Mouse (Mus musculus) embryo, embryonic 10.5 days (tissue): ENCODE measurements around the gene Cacng6.

ENCODE experiments used
- DNase-seq: peaks from one replicate; pipeline ENCODE4 v3.0.0-alpha.2; 2015; ENCODE audit warnings: low spot score

The Cacng6 gene

DNA sequence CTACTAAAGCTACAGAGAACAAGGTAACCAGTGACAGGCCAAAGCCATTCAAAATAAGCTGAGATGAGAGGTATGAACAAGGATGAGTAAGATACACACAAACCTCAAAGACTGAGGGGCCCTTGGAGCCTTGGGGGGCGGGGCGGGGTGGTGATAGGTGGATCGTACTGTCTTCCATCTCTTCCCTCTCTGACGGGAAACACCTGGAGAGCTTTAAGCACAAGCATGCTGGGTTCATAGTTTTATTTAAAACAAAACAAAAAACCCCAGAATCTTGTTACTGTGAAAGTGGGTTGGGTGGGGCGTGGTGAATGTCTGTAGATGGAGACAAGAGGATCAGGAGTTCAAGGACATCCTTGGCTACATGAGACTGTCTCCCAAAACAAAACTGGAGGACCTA, 3.5 kb upstream of the Cacng6 start:
- DNase-seq = no peak

DNA sequence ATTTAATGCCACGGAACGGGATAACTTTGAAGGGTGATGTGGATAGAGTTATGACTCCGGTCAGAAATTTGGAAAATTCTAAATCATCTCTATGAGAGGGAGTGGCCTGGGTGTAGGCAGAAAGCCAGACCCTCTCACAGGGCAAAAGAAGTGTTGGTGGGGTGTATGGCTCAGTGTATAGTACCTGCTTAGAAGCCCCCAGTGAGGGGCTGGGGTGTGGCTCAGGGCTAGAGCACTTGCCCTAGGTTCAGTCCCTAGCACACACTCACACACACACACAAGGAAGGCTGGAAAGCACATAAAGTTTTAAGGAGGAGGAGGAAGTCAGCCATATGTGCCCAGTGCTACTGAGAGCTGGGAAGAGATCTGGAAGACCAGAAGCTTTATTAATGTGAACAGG, 2.7 kb upstream of the Cacng6 start:
- no peak for DNase-seq

DNA sequence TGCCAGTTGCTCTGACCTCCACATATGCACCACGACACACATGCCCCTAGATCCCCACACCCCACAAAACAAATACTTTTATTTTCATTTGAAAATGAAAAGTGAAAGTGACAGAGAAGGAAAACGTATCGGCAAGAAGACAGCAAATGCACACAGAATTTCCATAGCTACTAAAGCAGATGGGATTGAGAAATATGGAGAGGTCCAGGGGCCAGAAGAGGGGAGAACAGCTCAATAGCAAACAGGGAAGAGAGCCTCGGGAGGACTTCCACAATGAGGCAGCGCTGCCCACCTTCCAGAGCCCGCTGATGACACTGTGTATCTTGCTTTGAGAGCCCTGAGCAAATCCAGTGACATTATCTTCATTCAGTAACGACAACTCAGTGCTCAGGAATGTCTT, 1.9 kb upstream of the Cacng6 start:
- no peak for DNase-seq

- peak; percentile 24 for DNase-seq
Measured at GRCm38 (mm10) chr7:3423430-3423829, 565 bp upstream of the Cacng6 start.

GRCm38 (mm10) chr7:3425141-3425540, 1.1 kb downstream of the Cacng6 start:
- DNase-seq = no peak

- no peak for DNase-seq
Measured at GRCm38 (mm10) chr7:3430161-3430560, 6.2 kb downstream of the Cacng6 start.

DNA sequence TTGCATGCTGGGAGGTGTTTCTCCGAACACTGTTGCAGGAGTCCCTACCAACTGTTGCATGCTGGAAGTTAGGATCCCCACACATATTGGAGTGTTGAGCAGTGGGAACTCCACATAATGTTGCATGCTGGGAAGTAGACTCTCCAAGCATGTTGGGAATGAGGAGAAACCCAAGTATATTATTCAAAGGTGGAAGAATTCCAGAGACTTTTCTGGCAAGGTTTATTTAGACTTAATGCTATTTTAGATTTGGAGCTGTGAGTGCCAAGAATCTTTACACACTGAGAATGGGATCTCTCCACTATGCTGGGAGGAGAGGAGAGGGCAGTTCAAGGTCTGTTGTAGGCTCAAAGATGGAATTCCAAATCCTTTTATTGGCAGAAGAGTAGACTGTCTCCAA, 8.1 kb downstream of the Cacng6 start:
- no peak for DNase-seq

DNA sequence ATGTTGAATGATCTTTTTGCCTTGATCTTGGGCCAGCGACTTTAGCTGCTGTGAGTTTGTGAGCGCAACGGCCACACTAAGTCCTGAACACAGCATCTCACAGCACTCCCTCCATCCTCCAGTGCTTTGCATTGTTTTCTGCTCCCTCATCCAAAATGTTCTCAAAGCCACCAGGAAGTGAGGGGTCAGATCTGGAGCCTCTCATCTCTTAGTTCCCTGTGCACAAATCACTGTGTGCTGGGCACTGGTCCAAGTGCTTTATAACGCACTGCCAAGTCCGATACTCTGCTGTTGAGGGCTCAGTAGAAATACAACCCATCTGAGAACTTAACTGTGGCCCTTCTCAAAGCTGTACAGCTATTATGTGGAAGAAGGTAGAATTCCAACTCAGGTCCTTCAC, 13.9 kb downstream of the Cacng6 start:
- DNase-seq = no peak

DNA sequence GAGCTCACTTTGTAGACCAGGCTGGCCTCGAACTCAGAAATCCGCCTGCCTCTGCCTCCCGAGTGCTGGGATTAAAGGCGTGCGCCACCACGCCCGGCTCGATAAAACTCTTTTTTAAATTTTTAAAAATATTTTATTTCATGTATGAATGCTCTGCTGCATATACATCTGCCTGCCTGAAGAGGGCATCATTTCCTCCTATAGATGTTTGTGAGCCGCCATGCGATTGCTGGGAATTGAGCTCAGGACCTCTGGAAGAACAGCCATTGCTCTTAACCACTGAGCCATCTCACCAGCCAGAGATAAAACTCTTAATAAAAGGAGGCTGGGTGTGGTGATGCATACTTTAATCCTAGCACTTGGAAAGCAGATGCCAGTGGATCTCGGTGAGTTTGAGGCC, 16.0 kb downstream of the Cacng6 start:
- DNase-seq = no peak

GRCm38 (mm10) chr7:3440526-3440925, 16.5 kb downstream of the Cacng6 start:
- DNase-seq = no peak

DNA sequence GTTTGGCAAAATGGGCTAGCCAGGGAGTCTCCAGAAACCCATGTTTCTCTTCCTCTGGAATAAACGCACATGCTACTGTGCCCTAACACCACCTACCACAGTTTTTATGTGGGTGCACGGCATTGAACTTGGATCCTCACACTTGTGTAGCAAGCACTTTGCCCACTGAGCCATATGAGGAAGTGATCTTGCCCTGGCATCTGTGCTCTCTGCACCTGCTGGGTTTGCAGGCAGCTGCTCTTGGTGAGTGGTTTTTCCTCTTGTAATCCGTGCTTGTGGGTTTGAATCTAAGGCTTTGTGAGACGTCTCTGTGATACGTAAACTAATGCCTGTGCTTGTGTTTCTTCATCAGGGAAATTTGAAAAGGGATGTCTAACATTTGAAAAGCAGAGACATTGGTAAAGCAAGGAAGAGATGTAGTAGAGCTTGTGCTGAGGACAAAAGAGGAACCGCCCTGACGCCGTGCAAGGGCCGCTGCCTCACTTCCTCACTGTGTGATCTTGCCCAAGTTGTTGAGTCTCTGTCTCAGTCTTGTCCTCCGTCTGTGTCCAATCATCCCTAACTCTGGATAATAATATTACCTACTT, 18.6 kb downstream of the Cacng6 start:
- no peak for DNase-seq

DNA sequence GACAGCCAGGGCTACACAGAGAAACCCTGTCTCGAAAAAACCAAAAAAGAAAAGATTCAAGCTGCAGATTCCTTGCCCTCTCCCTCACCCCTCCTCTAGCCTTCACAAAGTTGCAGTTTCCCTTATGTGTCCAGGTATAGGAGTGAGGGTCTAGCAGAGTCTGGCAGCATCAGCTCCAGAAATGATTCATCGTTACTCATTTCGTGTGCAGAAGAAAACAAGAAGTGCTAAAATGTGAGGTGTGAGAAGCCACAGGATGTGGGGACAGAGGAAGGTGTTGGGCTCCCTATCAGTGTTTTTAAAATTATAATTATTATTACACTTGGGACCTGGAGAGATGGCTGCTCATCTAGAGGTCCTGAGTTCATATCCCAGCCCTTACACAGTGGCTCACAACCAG, 20.7 kb downstream of the Cacng6 start:
- DNase-seq = no peak

- DNase-seq = no peak
Measured at GRCm38 (mm10) chr7:3446584-3446983, 22.6 kb downstream of the Cacng6 start.

DNA sequence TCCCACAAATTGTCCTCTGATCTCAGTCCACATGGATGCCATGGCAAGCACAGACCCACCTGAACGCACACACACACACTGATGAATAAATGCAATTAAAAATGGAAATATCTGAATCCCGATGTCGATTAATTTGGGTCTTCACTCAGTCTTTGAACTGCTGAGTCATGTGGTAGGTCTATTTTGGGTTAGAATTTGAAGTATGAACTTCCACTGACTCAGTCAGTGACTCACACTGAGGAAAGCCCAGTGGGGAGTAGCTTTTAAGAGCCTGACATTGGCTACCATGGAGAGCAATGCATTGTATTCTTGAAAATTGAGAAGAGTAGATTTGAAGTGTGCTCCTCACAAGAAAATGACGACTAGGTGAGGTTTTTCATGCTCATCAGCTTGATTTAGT, 23.0 kb downstream of the Cacng6 start:
- DNase-seq = no peak

DNA sequence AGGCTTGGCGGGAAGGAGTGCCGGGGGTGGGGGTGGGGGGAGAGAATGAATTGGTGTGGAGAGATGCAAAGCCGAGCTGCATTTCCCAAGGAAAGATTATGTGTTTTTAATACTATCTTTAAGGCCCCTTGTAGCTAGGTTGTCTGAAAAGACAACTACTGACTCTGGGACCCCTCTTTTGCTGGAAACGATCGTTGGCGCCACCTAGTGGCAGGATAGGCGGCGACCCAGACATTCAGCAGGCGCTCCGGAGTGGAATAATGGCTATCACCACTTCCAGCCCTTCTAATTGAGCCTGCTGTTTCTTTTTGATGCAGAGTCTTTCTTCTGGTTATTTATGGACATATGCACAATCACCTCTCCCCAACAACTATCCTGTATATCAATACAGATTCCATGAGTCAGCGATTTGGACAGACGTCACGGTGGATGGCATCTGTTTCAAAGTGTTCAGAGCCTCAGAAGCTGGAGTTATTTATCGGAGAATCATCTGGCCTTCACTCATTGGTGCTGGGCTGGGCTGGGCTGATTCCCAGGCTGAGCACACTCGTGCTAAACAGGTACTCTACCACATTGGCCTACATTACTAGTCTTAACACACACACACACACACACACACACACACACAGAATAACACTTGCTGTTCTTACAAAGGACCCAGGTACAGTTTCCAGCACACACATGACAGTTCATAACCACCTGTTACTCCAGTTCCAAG, 24.9 kb downstream of the Cacng6 start:
- peak; percentile 83 for DNase-seq

- no peak for DNase-seq
Measured at GRCm38 (mm10) chr7:3450671-3451070, 26.7 kb downstream of the Cacng6 start.

- no peak for DNase-seq
Measured at GRCm38 (mm10) chr7:3451161-3451560, 27.2 kb downstream of the Cacng6 start.

GRCm38 (mm10) chr7:3452821-3453485, 29.0 kb downstream of the Cacng6 start:
- no peak for DNase-seq

DNA sequence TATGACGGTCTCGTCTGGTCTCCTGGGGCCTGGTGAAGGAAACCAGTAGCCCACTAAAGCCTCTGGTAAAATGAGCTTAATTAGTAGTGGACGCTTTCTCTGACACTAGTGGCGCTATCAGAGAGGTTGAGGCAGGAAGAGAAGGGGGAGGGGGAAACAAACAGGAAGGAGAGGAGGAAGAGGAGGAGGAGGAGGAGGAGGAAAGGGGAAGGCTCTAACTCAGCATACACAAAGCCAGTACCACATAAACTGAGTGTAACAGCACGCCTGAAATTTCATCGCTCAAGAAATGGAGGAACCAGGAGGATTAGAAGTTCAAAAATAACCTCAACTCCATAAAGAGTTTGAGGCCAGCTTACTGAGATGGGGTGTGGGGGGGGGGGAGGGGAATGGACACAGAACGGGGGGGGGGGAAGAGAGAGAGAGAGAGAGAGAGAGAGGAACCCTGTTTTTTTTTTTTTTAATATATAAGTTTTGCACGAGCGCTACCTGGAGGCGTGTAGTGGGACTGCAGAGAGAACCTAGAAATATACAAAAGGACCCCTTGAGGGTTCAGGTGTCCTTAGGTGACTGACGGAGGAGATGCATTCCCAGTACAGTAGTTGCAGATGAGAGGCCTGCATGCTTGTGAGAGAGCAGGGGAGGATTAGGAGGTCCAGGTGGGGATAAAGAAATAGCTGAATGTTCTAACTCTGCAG, 29.6 kb downstream of the Cacng6 start:
- peak; percentile 8 for DNase-seq

- no peak for DNase-seq
Measured at GRCm38 (mm10) chr7:3457111-3457840, 33.3 kb downstream of the Cacng6 start.

DNA sequence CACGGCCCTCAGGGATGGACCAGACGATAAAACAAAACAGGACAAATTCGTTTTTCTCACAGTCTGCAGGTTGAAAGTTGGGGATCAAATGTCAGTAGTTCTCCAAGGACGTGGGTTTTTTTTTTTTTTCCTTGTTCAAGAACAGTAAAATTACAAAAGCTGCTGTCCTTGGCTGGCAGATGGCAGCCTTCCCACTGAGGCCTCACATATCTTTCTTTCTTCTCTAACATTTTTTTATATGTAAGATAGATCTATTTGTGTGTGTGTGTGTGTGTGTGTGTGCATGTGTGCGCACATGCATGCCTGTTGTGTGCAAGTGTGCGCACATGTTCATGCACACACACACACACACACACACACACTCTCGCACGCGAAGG, 33.8 kb downstream of the Cacng6 start:
- no peak for DNase-seq

DNA sequence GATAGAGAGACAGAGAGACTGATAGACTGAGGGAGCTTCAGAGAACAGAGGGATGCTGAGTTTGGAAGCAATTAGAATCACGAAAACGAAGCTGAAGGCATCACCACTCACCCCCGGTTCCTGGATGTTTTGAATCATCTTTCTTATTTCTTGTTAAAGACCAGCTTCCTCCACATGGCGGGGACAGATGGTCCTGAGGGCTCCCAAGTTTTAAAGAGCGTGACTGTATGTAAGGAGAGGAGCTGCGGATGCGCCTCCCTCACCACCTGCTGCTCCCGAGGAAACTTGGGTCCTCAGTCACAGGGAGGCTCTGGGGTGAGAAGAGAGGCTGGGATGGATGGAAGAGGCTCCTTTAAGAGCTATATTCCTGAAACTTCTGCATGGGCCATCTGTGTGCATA, 36.3 kb downstream of the Cacng6 start:
- DNase-seq = no peak
